Mouse (Mus musculus) cortical plate, adult 2 months (tissue): ENCODE results near the gene Esr1. TPM values are rescaled to one million over a fixed set of nuclear protein-coding genes. Genes with fewer than 3 reads are reported as not detected.

Source experiments
- H3K27ac ChIP-seq: fragments of 200-500 bp; 2 replicates; pipeline ENCODE4 v1.5.1; 2012; ENCODE audit warnings: low read length, control low read depth, inconsistent platforms; ENCODE audit not compliant: insufficient read depth
- H3K4me1 ChIP-seq: fragments of 200-500 bp; 2 replicates; pipeline ENCODE4 v1.6.1; 2011; ENCODE audit warnings: low read length; ENCODE audit not compliant: control insufficient read depth, insufficient read depth
- H3K4me3 ChIP-seq: fragments of 200-500 bp; 2 replicates; pipeline ENCODE4 v1.5.1; 2011; ENCODE audit warnings: mild to moderate bottlenecking, low read length, control low read depth; ENCODE audit not compliant: insufficient read depth
- CTCF ChIP-seq: fragments of 200-500 bp; IDR thresholded peaks from 2 replicates; pipeline ENCODE4 v1.5.1; 2011; ENCODE audit warnings: mild to moderate bottlenecking, control low read depth, low read length; ENCODE audit not compliant: insufficient read depth; ENCODE audit errors: extremely low read depth
- POLR2A ChIP-seq: fragments of 200-500 bp; IDR thresholded peaks from 2 replicates; pipeline ENCODE4 v1.6.1; 2011; ENCODE audit warnings: mild to moderate bottlenecking, low read length, control low read depth; ENCODE audit not compliant: insufficient read depth; ENCODE audit errors: extremely low read depth
- polyA plus RNA-seq: library from polyadenylated mRNA; depleted of rRNA; stranded (reverse); fragments of >200 nt; gene quantifications from 2 replicates; pipeline ENCODE4 v1.2.3, GENCODE M21; 2012; rRNA removed

The Esr1 gene
- polyA plus RNA-seq, 1 experiment, result 0.65 TPM

GRCm38 (mm10) chr10:5032192-5033048 lies 421.0 kb downstream of the Esr1 start:
- TF ChIP-seq POLR2A, result no peak
- TF ChIP-seq CTCF, result no peak
- Histone ChIP-seq H3K4me3 (no peak overlapping the region), H3K27ac (no peak overlapping the region), H3K4me1 (no peaks in the 10 kb centered on the region)

DNA sequence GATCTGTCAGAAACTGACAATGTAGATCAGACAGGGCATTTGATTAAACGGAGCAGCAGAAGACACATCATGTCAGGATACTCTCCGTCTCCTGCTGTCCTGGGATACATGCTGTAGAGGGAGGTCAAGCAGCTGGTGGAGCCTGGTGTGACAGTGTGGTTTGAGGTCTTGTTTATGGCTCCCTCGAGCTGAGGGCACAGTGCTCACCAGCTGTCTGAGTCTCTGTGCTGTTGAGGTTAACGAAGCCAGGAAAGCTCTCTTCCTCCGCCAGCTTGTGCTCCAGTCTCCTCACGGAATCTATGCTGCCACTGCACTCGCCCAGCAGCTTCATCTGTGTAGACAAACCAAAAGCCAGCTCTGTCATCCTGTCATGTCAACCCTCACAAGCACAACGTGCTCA lies 429.9 kb downstream of the Esr1 start:
- TF ChIP-seq POLR2A (no peak), CTCF (no peak)
- no peaks in the 10 kb centered on the region for H3K4me1 ChIP-seq
- no peak overlapping the region for H3K4me3 ChIP-seq
- H3K27ac ChIP-seq, result no peak overlapping the region

GRCm38 (mm10) chr10:5044481-5044880 lies 433.1 kb downstream of the Esr1 start:
- no peaks in the 10 kb centered on the region for H3K4me1 ChIP-seq
- no peak overlapping the region for H3K4me3 ChIP-seq
- TF ChIP-seq POLR2A (no peak), CTCF (no peak)
- H3K27ac ChIP-seq, result no peak overlapping the region

DNA sequence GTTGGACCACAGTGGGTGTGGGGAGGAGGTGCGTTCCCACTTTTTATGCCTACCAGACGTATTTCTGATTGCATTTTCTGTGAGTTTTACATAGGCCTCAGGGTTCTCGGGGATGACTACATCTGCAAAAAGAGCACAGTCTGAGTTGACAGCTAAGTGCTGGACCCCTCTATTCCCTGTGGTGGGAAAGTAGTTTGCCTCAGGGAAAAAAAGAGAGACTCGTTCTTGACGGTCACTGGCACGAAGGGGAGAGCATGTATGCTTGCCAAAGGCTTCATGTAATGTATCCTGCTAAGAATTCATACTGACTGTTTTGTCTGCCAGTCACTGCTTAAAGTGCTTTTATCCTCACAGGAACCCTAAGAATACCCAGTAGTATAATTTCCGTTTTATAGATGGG lies 433.8 kb downstream of the Esr1 start:
- Histone ChIP-seq H3K4me3 (no peak overlapping the region), H3K27ac (no peak overlapping the region), H3K4me1 (no peaks in the 10 kb centered on the region)
- TF ChIP-seq POLR2A (no peak), CTCF (no peak)

- no peak for TF ChIP-seq CTCF
- no peak for TF ChIP-seq POLR2A
- no peak overlapping the region for H3K4me3 ChIP-seq
- no peak overlapping the region for H3K27ac ChIP-seq
- no peaks in the 10 kb centered on the region for H3K4me1 ChIP-seq
These were observed 434.3 kb downstream of the Esr1 start for GRCm38 (mm10) chr10:5045671-5046070.

Other genes with a start within 250 kb of the Esr1 start
- 7.8 and 7.9 TPM in 2 replicates for gene Zbtb2, start 223.5 kb upstream of the Esr1 start, polyA plus RNA-seq
- 109 and 118 TPM in 2 replicates for gene Rmnd1, start 179.2 kb upstream of the Esr1 start, polyA plus RNA-seq
- 21.1 and 22.6 TPM in 2 replicates for gene Armt1, start 179.1 kb upstream of the Esr1 start, polyA plus RNA-seq
- gene Ccdc170, start 129.1 kb upstream of the Esr1 start, polyA plus RNA-seq, result 0.31 and 0.32 TPM in 2 replicates